Mouse (Mus musculus) left cerebral cortex, postnatal 14 days (tissue): ENCODE measurements around the gene Zfp940. TPM values are rescaled to one million over a fixed set of nuclear protein-coding genes. Genes with fewer than 3 reads are reported as not detected.
"Not testable (repeated sequence)": the region's sequence is repeated elsewhere in the genome, so short reads cannot be mapped to it uniquely, and the experiment has no call there.

Experiments
- DNase-seq, 2 experiments: peaks; one replicate each; pipeline ENCODE4 v3.0.0; 2021 to 2022; ENCODE audit warnings: low spot score in 2 of 2, mixed read lengths in 1 of 2
- intact Hi-C: fragments of 180-260 bp; cut with DNase I; formaldehyde crosslinking; loops from one replicate; pipeline ENCODE4 v1.15.1; 2025
- long read RNA-seq, 2 experiments: library from polyadenylated mRNA; stranded (forward); transcript quantifications; one replicate each; pipeline ENCODE4 v2.0.0; 2021
- total RNA-seq, 2 experiments: library from RNA; stranded (reverse); gene quantifications; 2 replicates each; pipeline ENCODE4 v1.2.3; 2021

Gene Zfp940
- total RNA-seq, result 10 to 100 TPM; 20.3 to 23.2 TPM
- long read RNA-seq, experiment 1, transcript Zfp940-204 (4 exons, 3,712 nt), result major isoform, 5 of 19 reads
- long read RNA-seq, experiment 1, partial matches to known transcripts, result 3 of 19 reads
- long read RNA-seq, experiment 1, other reads (novel, unspliced or antisense), result 7 of 19 reads
- long read RNA-seq, experiment 2, transcript Zfp940-204 (4 exons, 3,712 nt), result major isoform, 6 of 17 reads
- long read RNA-seq, experiment 2, partial matches to known transcripts, result 3 of 17 reads
- long read RNA-seq, experiment 2, other reads (novel, unspliced or antisense), result 6 of 17 reads

- peak; percentile 90 to 94 for DNase-seq
- intact Hi-C loops, result loop anchor here (5.0 kb wide), 1 partner anchor 36 kb away; the partner anchor contains the start of gene Zfp790
Observed at GRCm38 (mm10) chr7:29853219-29853842, at the start of gene Zfp940. TSS of gene Zfp940 (minus strand) at chr7:29853669.

DNA sequence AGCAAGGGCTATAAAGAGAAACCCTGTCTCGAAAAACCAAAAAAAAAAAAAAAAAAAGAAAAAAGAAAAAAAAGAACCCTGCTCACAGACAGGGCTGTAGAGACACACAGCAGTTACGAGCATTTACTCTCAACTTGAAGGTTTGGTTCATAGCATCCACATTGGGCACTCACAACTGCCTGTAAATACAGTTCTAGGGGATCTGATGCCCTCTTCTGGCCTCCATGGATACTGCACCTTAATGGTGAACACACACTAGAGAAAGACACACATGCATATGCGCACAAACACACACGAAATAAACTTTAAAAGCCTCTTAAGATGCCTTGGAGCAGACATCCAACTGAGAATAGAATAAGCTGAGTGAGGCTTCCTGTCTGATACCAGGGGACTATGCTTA is 44.9 kb upstream of the Zfp940 start:
- DNase-seq, result no peak
- intact Hi-C loops, result loop anchor here (5.0 kb wide), 1 partner anchor 36 kb away; no protein-coding TSS in a partner anchor

DNA sequence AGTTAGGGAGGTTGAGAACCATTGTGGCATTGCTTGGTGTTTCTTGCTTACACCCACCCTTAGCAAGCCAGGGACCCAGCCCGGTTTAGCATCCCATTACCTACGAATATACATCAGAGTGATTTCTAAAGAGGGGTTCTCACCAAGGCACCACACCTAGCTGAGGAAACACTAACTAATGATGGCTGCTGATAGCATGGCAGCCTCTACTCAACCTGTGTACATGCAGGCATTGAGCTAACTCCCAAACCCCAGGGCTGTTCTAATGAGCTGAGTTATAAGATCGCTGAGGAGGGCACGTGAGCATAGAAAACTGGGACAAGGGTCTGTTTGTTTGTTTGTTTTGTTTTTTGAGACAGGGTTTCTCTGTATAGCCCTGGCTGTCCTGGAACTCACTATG is 39.3 kb upstream of the Zfp940 start:
- intact Hi-C loops, result no loop called here
- DNase-seq, result no peak

- intact Hi-C loops, result no loop called here
- no peak for DNase-seq
Observed at GRCm38 (mm10) chr7:29890501-29890900, 37.0 kb upstream of the Zfp940 start.

DNA sequence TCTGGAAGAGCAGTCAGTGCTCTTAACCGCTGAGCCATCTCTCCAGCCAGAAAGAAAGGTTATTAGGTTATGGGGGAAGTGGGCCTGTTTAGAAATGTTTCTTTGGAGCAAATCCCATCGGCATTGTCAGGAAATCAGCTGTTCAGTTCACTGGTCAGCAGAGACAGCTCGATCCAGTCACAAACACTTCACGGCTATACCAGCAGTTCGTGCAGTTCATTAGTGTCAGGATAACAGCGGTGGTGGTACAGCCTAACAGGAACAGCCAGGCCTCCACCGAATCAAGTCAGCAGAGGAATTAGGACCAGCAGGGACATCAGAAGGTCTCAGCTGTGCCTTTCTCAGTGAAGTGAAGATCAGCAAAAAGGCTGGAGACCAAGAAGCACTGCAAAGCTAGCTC is 27.4 kb upstream of the Zfp940 start:
- DNase-seq, result no peak
- intact Hi-C loops, result no loop called here

DNA sequence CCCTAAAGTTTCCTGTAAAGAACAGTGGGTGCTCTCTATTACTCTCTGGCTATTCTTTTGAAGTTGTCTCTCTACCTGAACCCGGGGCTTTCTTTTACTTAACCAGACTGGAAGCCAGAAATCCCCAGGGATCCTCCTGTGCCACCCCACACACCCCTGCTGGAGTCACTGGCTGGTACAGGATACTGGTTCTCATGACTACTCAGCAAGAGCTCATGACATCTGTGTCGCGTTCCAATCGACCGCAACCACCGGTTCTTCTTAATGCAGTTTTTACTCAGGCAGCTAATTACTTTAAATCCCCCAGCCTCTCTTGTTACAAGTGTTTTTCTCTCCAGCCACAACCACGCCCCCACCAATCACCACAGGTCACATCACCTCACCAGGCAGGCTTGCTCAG is 26.6 kb upstream of the Zfp940 start:
- DNase-seq, result no peak
- intact Hi-C loops, result no loop called here

- DNase-seq, intact Hi-C loops: not testable (repeated sequence)
Observed at GRCm38 (mm10) chr7:29877561-29877960, 24.1 kb upstream of the Zfp940 start.

GRCm38 (mm10) chr7:29874256-29874655 is 20.8 kb upstream of the Zfp940 start:
- DNase-seq, result no peak
- intact Hi-C loops, result no loop called here

GRCm38 (mm10) chr7:29861660-29862059 is 8.2 kb upstream of the Zfp940 start:
- DNase-seq, result no peak
- intact Hi-C loops, result loop anchor here (5.0 kb wide), 1 partner anchor 36 kb away; no protein-coding TSS in a partner anchor

GRCm38 (mm10) chr7:29859532-29860517 is 6.4 kb upstream of the Zfp940 start, which contains the start of gene Zfp420:
TSS of gene Zfp420 (plus strand) at chr7:29859979.
- peak; percentile 90 to 91 for DNase-seq
- intact Hi-C loops, result loop anchor here (5.0 kb wide), 1 partner anchor 37 kb away; no protein-coding TSS in a partner anchor

- no peak for DNase-seq
- intact Hi-C loops, result loop anchor here (5.0 kb wide), 1 partner anchor 36 kb away; the partner anchor contains the start of gene Zfp790
Observed at GRCm38 (mm10) chr7:29852831-29853218, 644 bp downstream of the Zfp940 start.

DNA sequence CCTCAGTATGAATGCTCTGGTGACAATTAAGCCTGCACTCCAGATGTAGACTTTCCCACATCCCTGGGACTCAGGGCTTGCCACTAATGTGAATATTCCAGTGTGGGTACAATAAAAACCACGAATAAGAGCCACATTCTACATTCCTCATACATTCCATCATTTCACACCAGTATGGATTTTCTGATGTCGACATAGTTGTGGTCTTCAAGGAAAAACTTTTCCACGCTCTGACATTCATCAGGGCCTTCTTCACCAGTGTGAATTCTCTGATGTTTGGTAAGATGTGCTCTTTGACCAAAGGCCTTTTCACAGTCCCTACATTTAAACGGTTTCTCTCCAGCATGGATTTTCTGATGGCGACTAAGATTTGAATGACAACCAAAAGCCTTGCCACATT is 8.9 kb downstream of the Zfp940 start:
- no peak for DNase-seq
- intact Hi-C loops, result no loop called here

DNA sequence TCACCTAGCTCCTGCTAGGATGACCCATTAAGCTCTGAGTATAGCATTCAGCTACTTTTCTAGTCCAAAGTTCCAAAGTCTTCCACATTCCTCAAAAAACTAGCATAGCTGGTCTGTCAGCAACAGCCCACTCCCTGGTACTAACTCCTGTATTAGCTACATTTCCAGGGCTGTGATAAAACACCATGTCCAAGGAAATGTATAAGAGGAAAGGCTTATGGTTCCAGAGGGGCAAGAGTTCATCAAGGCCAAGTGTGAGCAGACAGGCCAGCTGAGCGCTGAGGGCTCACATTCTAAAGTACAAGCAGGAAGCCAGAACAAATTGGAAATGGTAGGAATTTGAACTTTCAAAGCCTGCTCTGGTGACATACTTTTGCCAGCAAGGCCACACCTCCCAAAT is 11.4 kb downstream of the Zfp940 start:
- DNase-seq, result no peak
- intact Hi-C loops, result no loop called here

DNA sequence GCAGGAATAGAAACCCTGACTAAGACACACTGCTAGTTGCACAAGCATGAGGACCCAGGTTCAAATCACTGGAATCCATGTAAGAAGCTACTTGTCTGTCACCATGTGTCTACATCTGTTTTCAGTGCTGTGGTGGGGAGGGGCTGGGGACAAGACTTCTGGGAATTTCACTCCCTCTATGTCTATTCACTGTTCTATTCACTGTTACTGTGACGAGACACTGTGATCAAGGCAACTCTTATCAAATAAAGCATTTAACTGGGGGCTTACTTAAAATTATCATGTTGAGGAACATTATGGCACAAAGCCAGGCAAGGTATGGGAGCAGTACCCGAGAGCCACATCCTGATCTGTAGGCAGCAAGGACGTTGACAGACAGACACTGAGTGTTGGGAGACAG is 14.2 kb downstream of the Zfp940 start:
- DNase-seq, result no peak
- intact Hi-C loops, result no loop called here

DNA sequence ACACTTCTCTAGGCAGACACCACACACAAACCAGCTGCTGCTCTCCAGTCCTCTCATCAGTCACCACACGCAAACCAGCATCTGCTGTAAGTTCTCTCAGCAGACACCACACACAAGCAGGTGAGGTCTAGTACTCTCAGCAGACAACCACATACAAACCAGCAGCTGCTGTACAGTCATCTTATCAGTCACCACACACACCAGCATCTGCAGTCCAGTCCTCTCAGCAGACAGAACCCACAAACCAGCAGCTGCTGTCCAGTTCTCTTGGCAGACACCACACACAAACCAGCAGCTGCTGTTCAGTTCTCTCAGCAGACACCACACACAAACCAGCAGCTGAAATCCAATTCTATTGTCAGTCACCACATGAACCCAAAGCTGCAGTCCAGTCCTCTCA is 16.7 kb downstream of the Zfp940 start:
- no peak for DNase-seq
- intact Hi-C loops, result no loop called here

DNA sequence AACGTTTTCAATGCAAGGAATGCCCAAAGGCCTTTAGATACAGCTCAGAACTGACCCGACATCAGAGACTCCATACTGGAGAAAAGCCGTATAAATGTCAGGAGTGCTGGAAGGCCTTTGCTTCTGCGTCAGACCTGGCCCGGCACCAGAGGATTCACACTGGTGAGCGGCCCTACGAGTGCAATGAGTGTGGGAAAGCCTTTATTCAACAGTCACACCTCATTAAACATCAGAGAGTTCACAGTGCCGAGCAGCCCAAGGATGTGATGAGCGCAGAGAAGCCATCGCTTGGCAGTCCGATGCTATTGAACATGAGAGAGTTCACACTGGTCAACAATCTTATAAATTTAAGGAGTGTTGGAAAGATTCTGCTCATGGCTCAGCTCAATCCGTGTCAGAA is 23.7 kb downstream of the Zfp940 start:
- intact Hi-C loops, result no loop called here
- DNase-seq, result no peak

- DNase-seq, result no peak
- intact Hi-C loops, result no loop called here
Observed at GRCm38 (mm10) chr7:29828001-29828400, 25.5 kb downstream of the Zfp940 start.

DNA sequence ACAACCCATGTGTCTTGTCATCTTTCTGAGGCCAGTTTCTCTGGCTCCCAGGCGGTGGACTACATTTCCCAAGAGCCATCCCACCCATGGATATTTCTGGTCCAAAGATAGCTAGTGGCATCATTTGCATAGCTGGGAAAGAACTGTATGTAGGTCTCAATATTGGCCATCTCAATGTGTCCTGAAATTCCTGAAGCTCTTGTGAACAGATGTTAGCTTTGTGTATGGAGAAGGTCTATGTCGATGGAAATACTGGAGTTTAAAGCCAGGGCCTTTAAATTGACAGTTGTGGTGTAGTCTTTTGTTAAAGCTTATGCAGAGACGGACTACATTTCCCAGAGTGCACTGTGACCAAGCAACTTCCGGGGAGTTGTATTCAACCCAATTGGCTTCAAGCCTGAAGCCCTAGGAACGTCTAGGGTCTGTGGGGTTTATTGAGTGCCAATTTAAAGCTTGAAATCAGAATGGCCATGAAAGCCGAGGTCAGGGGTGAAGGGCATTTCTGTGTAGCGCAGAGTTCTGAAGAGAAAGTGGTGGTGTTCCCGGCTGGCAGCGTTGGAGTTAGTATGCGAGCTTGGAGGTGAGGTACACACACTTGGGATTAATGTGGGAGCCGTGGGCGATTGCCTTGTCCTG is 34.7 kb downstream of the Zfp940 start:
- peak; percentile 78 to 86 for DNase-seq
- intact Hi-C loops, result loop anchor here (5.0 to 10.0 kb wide), 4 partner anchors 34 to 86 kb away; partner anchors contain the start of genes Zfp27, Zfp30, Zfp383 and Zfp84

DNA sequence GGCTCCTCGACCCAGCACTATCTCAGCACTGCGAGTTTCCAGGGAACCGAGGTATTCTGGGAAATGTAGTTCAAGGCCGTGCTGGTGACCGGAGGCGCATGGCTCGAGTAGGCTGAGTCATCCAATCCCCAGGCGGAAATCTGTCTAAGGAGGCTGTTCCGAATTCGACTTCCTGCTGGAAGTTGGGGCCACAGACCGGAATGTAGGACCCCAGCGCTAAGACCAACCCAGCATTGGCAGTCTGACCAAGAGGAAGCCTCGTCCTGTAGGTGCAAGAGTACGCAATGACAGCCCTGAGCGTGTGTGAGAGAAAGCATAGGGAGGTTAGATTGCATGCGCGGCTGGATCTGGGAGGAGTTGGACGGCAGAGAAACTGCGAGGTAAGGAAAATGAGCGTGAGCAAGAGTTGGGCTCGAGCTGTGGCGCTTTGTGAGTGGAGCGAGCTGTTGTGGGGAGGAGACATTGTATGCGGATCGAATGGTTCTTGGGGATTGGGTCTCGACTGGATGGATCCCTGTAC is 37.5 kb downstream of the Zfp940 start, which contains the start of gene Zfp790:
Gene Zfp790, plus strand, starts transcription at position 205 of the 520 bp plus-strand sequence.
- intact Hi-C loops, result loop anchor here (5.0 to 10.0 kb wide), 4 partner anchors 34 to 89 kb away; partner anchors contain the start of genes Zfp27, Zfp30, Zfp383 and Zfp84
- DNase-seq, result peak; percentile 92 to 95
